Comparison of ENCODE assay signal across 9 mouse cellular contexts in the genomic region with DNA sequence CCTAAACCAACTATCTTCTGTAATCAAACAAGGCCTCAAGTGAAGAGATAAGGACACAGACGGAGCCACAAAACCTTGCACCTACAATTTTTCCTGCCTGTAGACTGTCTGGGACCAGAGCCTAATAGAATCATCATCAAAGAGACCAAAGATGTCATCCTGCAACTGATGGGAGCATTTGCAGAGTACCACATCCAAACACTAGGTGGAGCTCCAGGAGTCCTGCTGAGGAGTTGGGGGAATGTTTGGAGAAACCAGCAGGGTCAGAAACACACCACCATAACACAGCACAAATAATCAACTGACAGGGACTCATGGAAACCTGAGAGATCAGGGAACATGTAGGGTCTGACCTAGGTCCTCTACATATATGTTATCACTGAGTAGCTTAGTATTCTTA.
DNase-seq lines count a peak whose midpoint lies in the region; ATAC-seq and TF ChIP-seq lines count a peak whose summit lies in the region.
"Had no signal": no experiment of that assay in that cellular context is flagged by ENCODE, and none has a peak within 500 bp of the region (broad histone marks: within the 10 kb centered on the region; RNA-seq: fewer than 3 reads in every experiment).

No protein-coding gene starts in this region.

- no peaks in the 10 kb centered on the region for H3K36me3 ChIP-seq in forebrain, embryonic 14.5 days (ENCODE audit: control insufficient read depth, insufficient read depth, low read length)
- H3K36me3 ChIP-seq in forebrain, embryonic 12.5 days (replicated peaks), result no peaks in the 10 kb centered on the region
- H3K36me3 ChIP-seq in MEL (ENCODE audit: control insufficient read depth in 1 of 2, insufficient read depth in 2 of 2, low read length in 2 of 2), result no peaks in the 10 kb centered on the region

- no peak overlapping the region for H3K9ac ChIP-seq in forebrain, embryonic 14.5 days (ENCODE audit: low read length)
- H3K9ac ChIP-seq in forebrain, embryonic 12.5 days, result no peak overlapping the region
- no peak overlapping the region for H3K9ac ChIP-seq in MEL (ENCODE audit: control insufficient read depth, low read depth, low read length, poor library complexity, severe bottlenecking)

- TF ChIP-seq RAD21 in MEL (IDR thresholded peaks at IDR 0.05; ENCODE audit: low read depth, low read length), result no peak; the same call in 1 of the 2 replicates

- TF ChIP-seq POLR2A in MEL (IDR thresholded peaks at IDR 0.05; ENCODE audit: control insufficient read depth in 1 of 2, insufficient read depth in 1 of 2, low read depth in 1 of 2, low read length in 2 of 2, poor library complexity in 1 of 2), result no peak

- H3K9me3 ChIP-seq in forebrain, embryonic 14.5 days (replicated peaks; ENCODE audit: control insufficient read depth, low read length), result no peaks in the 10 kb centered on the region
- H3K9me3 ChIP-seq in forebrain, embryonic 12.5 days, result no peaks in the 10 kb centered on the region
- H3K9me3 ChIP-seq in MEL (replicated peaks; ENCODE audit: insufficient read depth, low read length), result no peaks in the 10 kb centered on the region

- H3K27me3 ChIP-seq in forebrain, embryonic 14.5 days (replicated peaks; ENCODE audit: control insufficient read depth, insufficient read depth, low read length), result no peaks in the 10 kb centered on the region
- no peaks in the 10 kb centered on the region for H3K27me3 ChIP-seq in forebrain, embryonic 12.5 days
- no peaks in the 10 kb centered on the region for H3K27me3 ChIP-seq in MEL (ENCODE audit: control insufficient read depth in 1 of 2, insufficient read depth in 2 of 2, low read length in 2 of 2)

- H3K27ac ChIP-seq in forebrain, embryonic 14.5 days (ENCODE audit: low read depth, low read length), result no peak overlapping the region
- no peak overlapping the region for H3K27ac ChIP-seq in forebrain, embryonic 12.5 days
- H3K27ac ChIP-seq in MEL (ENCODE audit: control insufficient read depth, low read depth, low read length), result no peak overlapping the region

- no peaks in the 10 kb centered on the region for H3K79me2 ChIP-seq in MEL (ENCODE audit: control insufficient read depth, insufficient read depth, low read length, poor library complexity)

- peak; percentile 13 to 22 (median 18); a peak in 2 of 6 replicates for TF ChIP-seq CTCF in MEL (IDR thresholded peaks at IDR 0.05 in 2 of 3, conservative IDR thresholded peaks at IDR 0.05 in 1 of 3; ENCODE audit: control insufficient read depth in 1 of 3, insufficient read depth in 1 of 3, low read depth in 2 of 3, low read length in 3 of 3, poor library complexity in 1 of 3, severe bottlenecking in 1 of 3)

- WGBS in forebrain, embryonic 14.5 days, result 24% methylated on average over 1 of the region's 1 CpGs
- WGBS in forebrain, embryonic 12.5 days, result 37% methylated on average over 1 of the region's 1 CpGs

- TF ChIP-seq EP300 in MEL (IDR thresholded peaks at IDR 0.05; ENCODE audit: low read depth in 1 of 2, low read length in 2 of 2), result no peak

- H3K4me2 ChIP-seq in forebrain, embryonic 14.5 days (ENCODE audit: low read length), result no peak overlapping the region
- H3K4me2 ChIP-seq in forebrain, embryonic 12.5 days, result no peak overlapping the region

- no peaks in the 10 kb centered on the region for H3K4me1 ChIP-seq in forebrain, embryonic 14.5 days (ENCODE audit: control insufficient read depth, insufficient read depth, low read length)
- H3K4me1 ChIP-seq in forebrain, embryonic 12.5 days, result no peaks in the 10 kb centered on the region
- H3K4me1 ChIP-seq in MEL (ENCODE audit: control insufficient read depth in 1 of 2, insufficient read depth in 2 of 2, low read length in 2 of 2), result no peaks in the 10 kb centered on the region

- intact Hi-C loops in left cerebral cortex, postnatal 14 days (cut with DNase I), result no loop called here

- no peak for ATAC-seq in forebrain, embryonic 14.5 days
- no peak for ATAC-seq in forebrain, embryonic 12.5 days (ENCODE audit: low FRiP score)
- ATAC-seq in granulocyte monocyte progenitor cell, adult 5-6 weeks (replicated peaks; ENCODE audit: poor library complexity, severe bottlenecking), result no peak

- no peak overlapping the region for H3K4me3 ChIP-seq in forebrain, embryonic 14.5 days (ENCODE audit: low read depth, low read length)
- no peak overlapping the region for H3K4me3 ChIP-seq in forebrain, embryonic 12.5 days (replicated peaks)
- H3K4me3 ChIP-seq in MEL (ENCODE audit: control insufficient read depth in 1 of 2, insufficient read depth in 1 of 2, low read depth in 2 of 2, low read length in 2 of 2), result no peak overlapping the region

- DNase-seq in forebrain, embryonic 14.5 days (ENCODE audit: low spot score), result peak; percentile 18
- DNase-seq in left cerebral cortex, adult 18-20 months (ENCODE audit: low spot score in 2 of 2), result peak; percentile 11 to 31
- DNase-seq in left cerebral cortex, postnatal 14 days (ENCODE audit: low spot score in 2 of 2), result no peak
- peak; percentile 1 for DNase-seq in MEL (ENCODE audit: low read depth, low spot score)
- peak; percentile 5 for DNase-seq in kidney, postnatal 10 days
- DNase-seq in neural tube, embryonic 10.5 days (ENCODE audit: extremely low spot score, low spot score), result no peak
- DNase-seq: gastrocnemius, postnatal 10 days had no signal

TF ChIP-seq in MEL, 35 proteins besides CTCF, POLR2A, EP300 and RAD21:
- TF ChIP-seq POLR2AphosphoS2 (IDR thresholded peaks at IDR 0.05; ENCODE audit: low read length) (no peak), SMC3 (IDR thresholded peaks at IDR 0.05; ENCODE audit: low read depth, low read length) (peak; percentile 22; the same call in 1 of the 2 replicates)

Comparison
In these comparisons a context has a peak if more than half of its experiments do, and no peak if none do; other contexts are left out.
1. DNase-seq: peak in forebrain, embryonic 14.5 days (single experiment), left cerebral cortex, adult 18-20 months (2 of 2), MEL (single experiment) and kidney, postnatal 10 days (single experiment); none in left cerebral cortex, postnatal 14 days (0 of 2) and neural tube, embryonic 10.5 days (single experiment).